Mouse (Mus musculus) ES-CJ7 (cell line): ENCODE results near the gene B3gnt8.

Experiments
- DNase-seq: peaks from one replicate; pipeline ENCODE4 v3.0.0; 2011; ENCODE audit warnings: low read depth, low spot score

The B3gnt8 gene

GRCm38 (mm10) chr7:25618865-25619721 is 7.4 kb upstream of the B3gnt8 start, which contains the start of gene Dmac2:
Gene Dmac2 (plus strand): TSS chr7:25619414.
- DNase-seq, result peak; percentile 97

- DNase-seq, result no peak
Observed at GRCm38 (mm10) chr7:25619722-25619991, 6.8 kb upstream of the B3gnt8 start.

- no peak for DNase-seq
Observed at GRCm38 (mm10) chr7:25620101-25620500, 6.4 kb upstream of the B3gnt8 start.

- no peak for DNase-seq
Observed at GRCm38 (mm10) chr7:25620751-25621150, 5.7 kb upstream of the B3gnt8 start.

- DNase-seq, result no peak
Observed at GRCm38 (mm10) chr7:25623857-25624370, 2.5 kb upstream of the B3gnt8 start.

- DNase-seq, result no peak
Observed at GRCm38 (mm10) chr7:25624851-25625250, 1.6 kb upstream of the B3gnt8 start.

GRCm38 (mm10) chr7:25625594-25626250 is 732 bp upstream of the B3gnt8 start:
- peak; percentile 68 for DNase-seq

- DNase-seq, result peak; percentile 61
Observed at GRCm38 (mm10) chr7:25627431-25628322, 1.2 kb downstream of the B3gnt8 start.

GRCm38 (mm10) chr7:25628323-25628620 is 1.8 kb downstream of the B3gnt8 start:
- DNase-seq, result no peak

- DNase-seq, result no peak
Observed at GRCm38 (mm10) chr7:25632679-25633078, 6.2 kb downstream of the B3gnt8 start.

GRCm38 (mm10) chr7:25636373-25636772 is 9.9 kb downstream of the B3gnt8 start:
- DNase-seq, result no peak

GRCm38 (mm10) chr7:25637099-25637498 is 10.6 kb downstream of the B3gnt8 start:
- no peak for DNase-seq

GRCm38 (mm10) chr7:25639754-25640153 is 13.3 kb downstream of the B3gnt8 start:
- DNase-seq, result no peak

- no peak for DNase-seq
Observed at GRCm38 (mm10) chr7:25644136-25644535, 17.7 kb downstream of the B3gnt8 start.

- DNase-seq, result no peak
Observed at GRCm38 (mm10) chr7:25644631-25645030, 18.2 kb downstream of the B3gnt8 start.

- no peak for DNase-seq
Observed at GRCm38 (mm10) chr7:25645074-25645473, 18.6 kb downstream of the B3gnt8 start.

- DNase-seq, result peak; percentile 63
Observed at GRCm38 (mm10) chr7:25647574-25648123, 21.2 kb downstream of the B3gnt8 start.

GRCm38 (mm10) chr7:25649839-25650238 is 23.4 kb downstream of the B3gnt8 start:
- DNase-seq, result no peak

GRCm38 (mm10) chr7:25651281-25651680 is 24.8 kb downstream of the B3gnt8 start:
- DNase-seq, result no peak

- DNase-seq, result no peak
Observed at GRCm38 (mm10) chr7:25652244-25652759, 25.8 kb downstream of the B3gnt8 start.

- peak; percentile 85 for DNase-seq
Observed at GRCm38 (mm10) chr7:25655601-25656428, 29.4 kb downstream of the B3gnt8 start.
